In the genomic region with DNA sequence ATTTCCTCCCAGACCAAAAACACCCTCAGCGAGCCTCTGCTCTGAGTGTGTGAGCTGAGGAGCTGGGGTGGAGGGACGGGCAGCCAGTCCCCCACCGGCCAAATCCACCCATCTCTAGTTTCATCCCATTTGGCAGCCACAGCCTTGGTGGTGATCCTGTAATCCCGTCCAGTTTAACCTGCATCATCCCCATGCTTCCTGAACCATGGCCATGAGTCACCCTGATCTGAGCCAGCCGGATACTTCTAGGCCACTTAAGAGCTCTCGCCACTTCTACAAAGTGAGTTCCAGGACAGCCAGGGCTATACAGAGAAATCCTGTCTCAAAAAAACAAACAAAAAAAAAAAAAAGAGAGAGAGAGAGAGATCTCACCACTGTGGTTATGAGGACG, we compare ENCODE assay signal across 19 mouse cellular contexts. TPM values are rescaled to one million over a fixed set of nuclear protein-coding genes. Genes with fewer than 3 reads are reported as not detected.
DNase-seq lines count a peak whose midpoint lies in the region; ATAC-seq and TF ChIP-seq lines count a peak whose summit lies in the region.
"Had no signal": no experiment of that assay in that cellular context is flagged by ENCODE, and none has a peak within 500 bp of the region (broad histone marks: within the 10 kb centered on the region; RNA-seq: fewer than 3 reads in every experiment).

No protein-coding gene starts in this region.

- no peaks in the 10 kb centered on the region for H3K79me2 ChIP-seq in liver, adult 2 months (ENCODE audit: control insufficient read depth, insufficient read depth, low read length)

- TF ChIP-seq POLR2A in liver, adult 2 months (IDR thresholded peaks at IDR 0.05; ENCODE audit: extremely low read depth, insufficient read depth, low read length): no peak

- H3K9ac ChIP-seq in liver, adult 2 months (ENCODE audit: low read depth, low read length): peak overlapping the region; percentile 30
- H3K9ac ChIP-seq in liver, embryonic 11.5 days (ENCODE audit: low read depth, low read length): no peak overlapping the region
- H3K9ac ChIP-seq: heart, embryonic 12.5 days; hindbrain, embryonic 14.5 days; intestine, embryonic 15.5 days; liver, embryonic 14.5 days; midbrain, embryonic 15.5 days had no signal

- no peak for ATAC-seq in liver, embryonic 11.5 days (replicated peaks; ENCODE audit: low FRiP score)
- peak; percentile 68 for ATAC-seq in Patski
- ATAC-seq: forebrain, embryonic 14.5 days; intestine, embryonic 15.5 days; midbrain, embryonic 15.5 days had no signal

- peak; percentile 54 for DNase-seq in adrenal gland, postnatal 14 days
- no peak for DNase-seq in adrenal gland, postnatal 10 days
- no peak for DNase-seq in liver, adult 2 months (ENCODE audit: extremely low read depth, low read depth, low spot score)
- DNase-seq in liver, embryonic 11.5 days (ENCODE audit: low spot score): no peak
- DNase-seq in 3T3-L1 (ENCODE audit: low read depth, low spot score) (peak; percentile 80), Patski (ENCODE audit: low read depth, low spot score) (peak; percentile 88)
- no peak for DNase-seq in cerebellum, postnatal 4 days (ENCODE audit: low spot score in 2 of 2)
- no peak for DNase-seq in layer of hippocampus, adult 9-11 months
- DNase-seq: spleen, adult 18-20 months had no signal

- in situ Hi-C loops in Patski (cut with MboI; ENCODE audit: low pct_unique_long_range_greater_than_20kb): no loop called here

- CTCF ChIA-PET in Patski (lab: Charles Lee): interaction anchor here (4.4 to 10.6 kb wide), 2 partner anchors 12 to 15 kb away, joined by 20 to 78 read pairs; no protein-coding TSS in a partner anchor

- H3K9me3 ChIP-seq in liver, embryonic 11.5 days (ENCODE audit: control insufficient read depth, low read length): no peaks in the 10 kb centered on the region
- H3K9me3 ChIP-seq: heart, embryonic 12.5 days; intestine, embryonic 15.5 days; limb, embryonic 10.5 days; midbrain, embryonic 15.5 days had no signal

- H3K27ac ChIP-seq in liver, adult 2 months (replicated peaks; ENCODE audit: insufficient read depth, low read depth, low read length): peak overlapping the region; percentile 72
- H3K27ac ChIP-seq in liver, embryonic 11.5 days (ENCODE audit: low read depth, low read length): no peak overlapping the region
- H3K27ac ChIP-seq: hindbrain, embryonic 14.5 days; intestine, embryonic 15.5 days; limb, embryonic 10.5 days; liver, embryonic 14.5 days; midbrain, embryonic 15.5 days had no signal

- POLR2A ChIA-PET in Patski (lab: Charles Lee): interaction anchor here (0.7 to 1.5 kb wide), 4 partner anchors 9 to 1814 kb away, joined by 3 to 8 read pairs (median 4); no protein-coding TSS in a partner anchor

- H3K27me3 ChIP-seq in liver, adult 2 months (ENCODE audit: control insufficient read depth, insufficient read depth, low read length): no peaks in the 10 kb centered on the region
- H3K27me3 ChIP-seq in liver, embryonic 11.5 days (replicated peaks; ENCODE audit: control insufficient read depth, insufficient read depth, low read length): no peaks in the 10 kb centered on the region
- H3K27me3 ChIP-seq in Patski: no peaks in the 10 kb centered on the region
- H3K27me3 ChIP-seq: heart, embryonic 12.5 days; intestine, embryonic 15.5 days; midbrain, embryonic 15.5 days had no signal

- peak overlapping the region; percentile 8; the same call in 1 of the 2 replicates for H3K4me3 ChIP-seq in liver, adult 2 months (ENCODE audit: insufficient read depth, low read depth, low read length)
- no peak overlapping the region for H3K4me3 ChIP-seq in liver, embryonic 11.5 days (ENCODE audit: low read depth, low read length)
- H3K4me3 ChIP-seq: heart, embryonic 12.5 days; intestine, embryonic 15.5 days; limb, embryonic 10.5 days; midbrain, embryonic 15.5 days had no signal

- 19% methylated on average over 7 of the region's 7 CpGs for WGBS in liver, adult 2 months
- WGBS in liver, embryonic 11.5 days: 71% methylated on average over 7 of the region's 7 CpGs

- peaks cover 72% of the 10 kb centered on the region for H3K4me1 ChIP-seq in liver, adult 2 months (ENCODE audit: control insufficient read depth, insufficient read depth, low read length)
- H3K4me1 ChIP-seq in liver, embryonic 11.5 days (replicated peaks; ENCODE audit: control insufficient read depth, insufficient read depth, low read length): peaks cover 29% of the 10 kb centered on the region
- H3K4me1 ChIP-seq: midbrain, embryonic 15.5 days had no signal

- H3K36me3 ChIP-seq in liver, adult 2 months (ENCODE audit: control insufficient read depth, insufficient read depth, low read length): no peaks in the 10 kb centered on the region
- H3K36me3 ChIP-seq in liver, embryonic 11.5 days (ENCODE audit: control insufficient read depth, insufficient read depth, low read length): no peaks in the 10 kb centered on the region
- H3K36me3 ChIP-seq: heart, embryonic 12.5 days; intestine, embryonic 15.5 days; limb, embryonic 10.5 days; midbrain, embryonic 15.5 days had no signal

- TF ChIP-seq CTCF in liver, adult 2 months (IDR thresholded peaks at IDR 0.05; ENCODE audit: low read depth, low read length): no peak
- no peak for TF ChIP-seq CTCF in Patski (IDR thresholded peaks at IDR 0.05)

- H3K4me2 ChIP-seq in liver, embryonic 11.5 days: no peak overlapping the region
- H3K4me2 ChIP-seq: heart, embryonic 12.5 days; hindbrain, embryonic 14.5 days; intestine, embryonic 15.5 days; midbrain, embryonic 15.5 days had no signal

RNA-seq across cellular contexts. Expression of a gene that starts 5.6 kb away (rescaled TPM):
- 52.9 and 69.1 TPM in 2 replicates for total RNA-seq in adrenal gland, postnatal 14 days (2021)
- total RNA-seq in adrenal gland, postnatal 10 days (2021): 10 to 100 TPM; 72.1 to 81.4 TPM
- 9.6 and 33.0 TPM in 2 replicates for total RNA-seq in liver, adult 2 months (2014; rRNA removed)
- 211 and 649 TPM in 2 replicates for polyA plus RNA-seq in liver, adult 2 months (2012; rRNA removed)
- 15.6 and 17.9 TPM in 2 replicates for polyA plus RNA-seq in liver, embryonic 11.5 days (2014; fragmentation: Nextera tagmentation; extraction: Ambion mirVana)
- 20.4 TPM for polyA plus RNA-seq in Patski (2021)

RNA-seq across cellular contexts. Expression of a gene that starts 18.2 kb away (rescaled TPM):
- 10.4 and 10.6 TPM in 2 replicates for total RNA-seq in adrenal gland, postnatal 14 days (2021)
- total RNA-seq in adrenal gland, postnatal 10 days (2021): 10 to 100 TPM in 1 of 2 experiments, 1 to 10 TPM in 1; 9.4 to 11.9 TPM
- total RNA-seq in liver, adult 2 months (2014; rRNA removed): 0.07 TPM in 1 of 2 replicates, not detected in the other
- polyA plus RNA-seq in liver, adult 2 months (2012; rRNA removed): 0.11 TPM in 1 of 2 replicates, not detected in the other
- polyA plus RNA-seq in liver, embryonic 11.5 days (2014; fragmentation: Nextera tagmentation; extraction: Ambion mirVana): 0.95 and 1.1 TPM in 2 replicates
- 0.14 TPM for polyA plus RNA-seq in Patski (2021)
- total RNA-seq: granulocyte monocyte progenitor cell, adult 5-6 weeks; heart, postnatal 25 days; megakaryocyte progenitor cell, adult 5-6 weeks had no signal

RNA-seq across cellular contexts. Expression of a gene that starts 33.7 kb away (rescaled TPM):
- total RNA-seq in adrenal gland, postnatal 14 days (2021): 58.0 and 66.5 TPM in 2 replicates
- total RNA-seq in adrenal gland, postnatal 10 days (2021): 10 to 100 TPM; 69.7 to 86.6 TPM
- 57.3 and 68.1 TPM in 2 replicates for total RNA-seq in liver, adult 2 months (2014; rRNA removed)
- 112 and 115 TPM in 2 replicates for polyA plus RNA-seq in liver, adult 2 months (2012; rRNA removed)
- 13.7 and 15.0 TPM in 2 replicates for polyA plus RNA-seq in liver, embryonic 11.5 days (2014; fragmentation: Nextera tagmentation; extraction: Ambion mirVana)
- polyA plus RNA-seq in Patski (2021): 25.7 TPM

Comparison
In these comparisons a context has a peak if more than half of its experiments do, and no peak if none do; other contexts are left out.
1. DNase-seq: peak in adrenal gland, postnatal 14 days (single experiment), 3T3-L1 (single experiment) and Patski (single experiment); none in adrenal gland, postnatal 10 days (single experiment), liver, adult 2 months (single experiment), liver, embryonic 11.5 days (single experiment), cerebellum, postnatal 4 days (0 of 2) and layer of hippocampus, adult 9-11 months (single experiment).